In genomic region chr14:76010102-76011061, GRCm38 (mm10) we compare ENCODE assay signal across 8 mouse cellular contexts. TPM values are rescaled to one million over a fixed set of nuclear protein-coding genes. Genes with fewer than 3 reads are reported as not detected.
A peak's percentile ranks its signal among the peaks of the same experiment; 100 is the strongest.
DNase-seq lines count a peak whose midpoint lies in the region; ATAC-seq lines count a peak whose summit lies in the region.

Gene Gtf2f2, minus strand, starts transcription at chr14:76010865.

- peak within 1 kb of the TSS; percentile 90 for H3K9ac ChIP-seq in lung, embryonic 16.5 days (ENCODE audit: low read length)

- peak within 1 kb of the TSS; percentile 81 for H3K27ac ChIP-seq in lung, embryonic 16.5 days (ENCODE audit: low read length)

- DNase-seq in MEL-GATA-1-ER (ENCODE audit: extremely low read depth, low read depth): peak; percentile 81
- peak; percentile 93 for DNase-seq in cerebellum, adult 8-10 months
- peak; percentile 97 for DNase-seq in forelimb bud, embryonic 11.5 days (ENCODE audit: low read depth, low spot score)
- peak; percentile 84 for DNase-seq in layer of hippocampus, adult 9-10 months (ENCODE audit: low spot score)
- peak; percentile 96 for DNase-seq in ovary, postnatal 10 days (ENCODE audit: low spot score)
- DNase-seq in thymus, postnatal 10 days (ENCODE audit: low spot score in 2 of 2): peak; percentile 86 to 93

- no peaks in the 10 kb centered on the region for H3K36me3 ChIP-seq in lung, embryonic 16.5 days (ENCODE audit: control insufficient read depth, insufficient read depth, low read length)

- H3K4me1 ChIP-seq in lung, embryonic 16.5 days (replicated peaks; ENCODE audit: control insufficient read depth, insufficient read depth, low read length): peaks cover 13% of the 10 kb centered on the region

- peak within 1 kb of the TSS; percentile 73 for H3K4me2 ChIP-seq in lung, embryonic 16.5 days (ENCODE audit: low read depth, low read length)

- peak; percentile 91 to 93 for ATAC-seq in hematopoietic stem cell, adult 5-6 weeks (replicated peaks in 1 of 2; ENCODE audit: insufficient read depth in 1 of 2, low FRiP score in 2 of 2, low TSS enrichment in 1 of 2, low read depth in 1 of 2, poor library complexity in 2 of 2, severe bottlenecking in 2 of 2)
- peak; percentile 96 for ATAC-seq in lung, embryonic 16.5 days (ENCODE audit: low read depth)

- WGBS in lung, embryonic 16.5 days: under 1% methylated on average over 67 of the region's 67 CpGs

- H3K4me3 ChIP-seq in lung, embryonic 16.5 days (ENCODE audit: low read length): peak within 1 kb of the TSS; percentile 98

- no peaks in the 10 kb centered on the region for H3K27me3 ChIP-seq in lung, embryonic 16.5 days (ENCODE audit: control insufficient read depth, insufficient read depth, low read depth, low read length)

- H3K9me3 ChIP-seq in lung, embryonic 16.5 days (ENCODE audit: control insufficient read depth, low read length): no peaks in the 10 kb centered on the region

RNA-seq across cellular contexts. Expression of gene Gtf2f2, which starts in this region (rescaled TPM):
- 52.9 and 56.8 TPM in 2 replicates for total RNA-seq in hematopoietic stem cell, adult 5-6 weeks (2017)
- 26.3 and 29.5 TPM in 2 replicates for polyA plus RNA-seq in lung, embryonic 16.5 days (2015; fragmentation: Nextera tagmentation; extraction: Ambion mirVana)

Comparison
In these comparisons a context has a peak if more than half of its experiments do, and no peak if none do; other contexts are left out.
1. Peak in every context shown above with its lines: DNase-seq, ATAC-seq, H3K4me3 ChIP-seq and H3K27ac ChIP-seq.